Mouse (Mus musculus): Measurements from ENCODE around the gene Tmbim1. TPM values are rescaled to one million over a fixed set of nuclear protein-coding genes. Genes with fewer than 3 reads are reported as not detected.

The Tmbim1 gene
- total RNA-seq, 2 experiments from 2014 or later = 19.4 to 22.0 TPM

DNA sequence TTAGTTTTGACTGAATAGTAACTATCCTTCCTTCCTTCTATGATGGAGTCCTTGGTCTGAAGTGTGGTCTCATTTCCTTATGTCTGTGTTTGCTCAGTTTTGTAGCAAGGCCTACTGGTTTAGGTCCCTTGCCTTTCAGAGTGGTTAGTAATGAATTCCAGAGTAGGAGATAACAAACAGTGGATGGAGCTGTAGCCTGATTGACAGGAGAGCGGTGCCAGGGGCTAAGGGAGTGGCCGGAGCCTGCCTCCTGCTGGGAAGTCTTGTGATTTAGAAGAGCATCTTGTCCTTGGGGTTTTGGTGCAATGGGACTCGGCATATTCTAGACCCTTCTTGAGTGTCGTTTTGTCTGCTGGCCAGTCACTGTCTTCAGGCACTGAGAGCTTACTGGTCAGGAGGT, 48.6 kb downstream of the Tmbim1 start:
- TF ChIP-seq CTCF (IDR thresholded peaks at IDR 0.05) = no peak
- intact Hi-C loops (cut with DNase I) = no loop called here
- no peak overlapping the region for H3K27ac ChIP-seq
- H3K4me3 ChIP-seq = no peak overlapping the region
- DNase-seq (ENCODE audit: extremely low spot score in 1 of 2, low spot score in 2 of 2) = no peak

DNA sequence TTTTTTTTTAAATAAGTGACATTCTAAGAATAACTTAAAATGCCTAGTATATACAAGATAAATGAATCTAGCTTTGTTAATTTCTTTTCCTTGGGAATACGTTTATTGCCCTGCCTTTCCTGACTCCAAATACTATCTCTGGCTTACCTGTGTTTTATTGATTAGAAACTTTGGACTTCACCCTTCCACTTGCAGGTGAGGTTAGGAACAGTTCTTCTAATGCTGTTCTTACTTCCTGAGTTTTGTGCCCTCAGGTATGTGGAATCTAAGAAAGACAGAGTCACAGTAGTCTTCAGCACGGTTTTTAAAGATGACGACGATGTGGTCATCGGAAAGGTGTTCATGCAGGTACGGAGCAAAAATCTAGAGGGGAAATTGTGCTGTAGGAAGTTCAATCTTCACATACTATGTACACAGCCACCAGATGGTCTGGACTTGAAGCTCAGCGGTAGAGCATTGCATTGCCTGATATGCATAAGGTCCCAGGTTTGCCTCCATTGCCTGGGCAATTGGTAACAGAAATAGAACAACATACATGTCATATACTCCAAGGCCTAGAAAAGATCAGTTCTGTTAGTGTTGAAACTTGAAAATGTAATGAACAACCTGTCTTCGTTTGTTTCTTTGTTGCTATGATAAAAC, 49.6 kb downstream of the Tmbim1 start:
- DNase-seq (ENCODE audit: extremely low spot score in 1 of 2, low spot score in 2 of 2) = no peak
- no peak for TF ChIP-seq CTCF (IDR thresholded peaks at IDR 0.05)
- no peak overlapping the region for H3K27ac ChIP-seq
- intact Hi-C loops (cut with DNase I) = no loop called here
- no peak overlapping the region for H3K4me3 ChIP-seq

GRCm38 (mm10) chr1:74250096-74250495, 55.3 kb downstream of the Tmbim1 start:
- intact Hi-C loops (cut with DNase I) = no loop called here
- TF ChIP-seq CTCF (IDR thresholded peaks at IDR 0.05) = no peak
- Histone ChIP-seq H3K4me3 (no peak overlapping the region), H3K27ac (no peak overlapping the region; the same call in 1 of the 2 replicates)
- no peak for DNase-seq (ENCODE audit: extremely low spot score in 1 of 2, low spot score in 2 of 2)

DNA sequence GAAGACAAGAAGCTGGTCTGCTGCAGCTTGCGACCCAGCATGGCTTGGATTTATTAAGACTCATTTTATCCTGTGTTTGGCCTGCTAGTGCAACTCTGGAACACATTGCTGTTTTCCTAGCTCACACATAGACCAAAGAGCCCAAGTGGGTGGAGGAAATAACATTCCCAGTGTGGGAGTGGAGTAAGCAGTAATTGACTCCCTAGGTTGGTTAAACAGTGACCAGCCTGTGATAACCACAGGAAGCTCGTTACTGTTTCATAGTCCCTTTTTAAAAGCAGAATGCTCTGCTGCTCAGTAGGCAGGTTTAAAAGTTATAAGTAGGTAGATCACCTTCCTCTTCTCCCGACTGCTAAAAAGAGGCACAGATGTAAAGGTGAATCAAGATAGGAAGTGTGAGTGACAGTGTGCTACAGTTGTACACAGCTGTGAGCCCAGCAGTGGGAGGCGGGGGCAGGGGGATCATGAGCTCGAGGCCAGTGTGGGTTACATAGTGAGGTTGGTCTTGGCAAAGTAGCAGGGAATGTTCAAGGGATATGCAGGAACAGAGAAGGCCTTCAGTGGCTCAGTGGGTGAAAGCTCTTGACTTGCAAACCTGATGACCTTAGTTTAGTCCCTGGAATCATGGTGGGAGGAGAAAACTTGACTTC, 56.0 kb downstream of the Tmbim1 start:
- H3K27ac ChIP-seq = peak overlapping the region; percentile 34
- intact Hi-C loops (cut with DNase I) = no loop called here
- no peak for TF ChIP-seq CTCF (IDR thresholded peaks at IDR 0.05)

DNA sequence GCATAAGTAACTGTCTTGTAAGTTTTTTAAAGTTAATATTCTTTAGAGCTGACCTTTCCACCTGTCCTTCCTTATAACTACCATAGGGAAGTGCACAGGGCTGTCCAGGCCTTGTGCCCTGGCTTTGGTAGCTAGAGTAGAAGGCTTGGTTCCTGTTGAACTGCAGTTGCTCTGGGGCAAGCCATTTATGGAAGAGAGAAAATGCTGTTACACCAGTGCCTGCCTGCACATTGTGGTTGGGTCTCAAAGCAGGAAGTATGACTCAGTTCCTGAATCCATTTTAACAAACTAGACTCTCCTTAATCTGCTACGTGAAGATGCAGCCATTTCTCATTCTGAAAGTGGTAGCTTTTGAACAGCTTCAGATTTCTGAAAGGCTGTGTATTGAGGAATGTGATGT, 56.6 kb downstream of the Tmbim1 start:
- no peak for DNase-seq (ENCODE audit: extremely low spot score in 1 of 2, low spot score in 2 of 2)
- no peak for TF ChIP-seq CTCF (IDR thresholded peaks at IDR 0.05)
- intact Hi-C loops (cut with DNase I) = no loop called here
- no peak overlapping the region for H3K4me3 ChIP-seq
- peak overlapping the region; percentile 34 for H3K27ac ChIP-seq

More for the DNA sequence above, 56.0 kb downstream of the Tmbim1 start:
- no peak overlapping the region for H3K4me3 ChIP-seq
- no peak for DNase-seq (ENCODE audit: extremely low spot score in 1 of 2, low spot score in 2 of 2)

DNA sequence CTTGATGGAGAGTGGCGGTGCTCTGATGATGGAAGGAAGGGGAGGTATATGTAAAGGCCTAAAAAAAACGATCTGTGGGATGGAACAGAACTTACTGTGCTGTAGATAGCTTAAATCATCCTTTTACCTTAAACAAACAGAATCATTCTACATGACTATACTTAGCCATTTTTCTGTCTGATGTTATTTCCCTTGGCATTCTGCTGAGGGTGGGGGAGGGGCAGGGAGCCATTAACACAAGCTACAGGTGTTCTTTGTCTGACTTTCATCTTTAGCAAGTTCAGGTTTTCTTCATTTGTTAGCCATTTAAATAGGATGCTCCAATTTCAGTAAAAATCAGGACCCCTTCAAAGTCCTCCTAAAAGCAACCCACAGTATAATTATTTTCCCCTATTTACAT, 59.9 kb downstream of the Tmbim1 start:
- intact Hi-C loops (cut with DNase I) = no loop called here
- no peak for DNase-seq (ENCODE audit: extremely low spot score in 1 of 2, low spot score in 2 of 2)
- Histone ChIP-seq H3K4me3 (no peak overlapping the region), H3K27ac (no peak overlapping the region)
- no peak for TF ChIP-seq CTCF (IDR thresholded peaks at IDR 0.05)

- H3K4me3 ChIP-seq = peak overlapping the region; percentile 85
- TF ChIP-seq CTCF (IDR thresholded peaks at IDR 0.05) = no peak
- intact Hi-C loops (cut with DNase I) = loop anchor here (2.0 kb wide), 1 partner anchor 34 kb away; no protein-coding TSS in a partner anchor
- no peak for DNase-seq (ENCODE audit: extremely low spot score in 1 of 2, low spot score in 2 of 2)
- H3K27ac ChIP-seq = peak overlapping the region; percentile 74
Observed at GRCm38 (mm10) chr1:74240832-74241231, 64.6 kb downstream of the Tmbim1 start.

GRCm38 (mm10) chr1:74240311-74240710, 65.1 kb downstream of the Tmbim1 start:
- intact Hi-C loops (cut with DNase I) = loop anchor here (2.0 kb wide), 1 partner anchor 34 kb away; no protein-coding TSS in a partner anchor
- Histone ChIP-seq H3K27ac (peak overlapping the region; percentile 74), H3K4me3 (peak overlapping the region; percentile 85; the same call in 1 of the 2 replicates)
- TF ChIP-seq CTCF (IDR thresholded peaks at IDR 0.05) = no peak
- DNase-seq (ENCODE audit: extremely low spot score in 1 of 2, low spot score in 2 of 2) = peak; percentile 69 to 75

DNA sequence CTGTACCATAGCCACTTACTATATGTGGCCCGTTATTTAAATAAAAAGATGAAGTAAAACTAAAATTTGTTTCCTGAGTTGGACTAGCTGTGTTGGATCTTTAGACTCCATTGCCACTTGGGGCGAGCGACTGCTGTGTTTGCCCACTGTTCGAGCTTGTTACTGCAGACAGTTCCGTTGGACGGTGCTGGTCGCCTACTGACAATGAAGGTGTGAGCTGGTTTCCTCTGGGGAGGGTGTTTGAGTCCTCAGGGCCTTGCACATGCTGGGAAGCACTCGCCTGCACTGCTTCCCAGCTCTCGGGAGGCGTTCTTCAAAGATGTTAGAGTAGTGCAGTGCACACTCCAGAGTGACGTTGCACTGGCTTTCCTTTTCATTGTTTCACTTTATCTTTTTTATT, 65.8 kb downstream of the Tmbim1 start:
- peak in 1 of 2 experiments; percentile 35 for DNase-seq (ENCODE audit: extremely low spot score in 1 of 2, low spot score in 2 of 2)
- peak overlapping the region; percentile 85 for H3K4me3 ChIP-seq
- peak overlapping the region; percentile 74 for H3K27ac ChIP-seq
- TF ChIP-seq CTCF (IDR thresholded peaks at IDR 0.05) = no peak
- intact Hi-C loops (cut with DNase I) = loop anchor here (2.0 to 5.0 kb wide), 2 partner anchors 33 to 153 kb away; partner anchors contain the start of gene Ctdsp1

DNA sequence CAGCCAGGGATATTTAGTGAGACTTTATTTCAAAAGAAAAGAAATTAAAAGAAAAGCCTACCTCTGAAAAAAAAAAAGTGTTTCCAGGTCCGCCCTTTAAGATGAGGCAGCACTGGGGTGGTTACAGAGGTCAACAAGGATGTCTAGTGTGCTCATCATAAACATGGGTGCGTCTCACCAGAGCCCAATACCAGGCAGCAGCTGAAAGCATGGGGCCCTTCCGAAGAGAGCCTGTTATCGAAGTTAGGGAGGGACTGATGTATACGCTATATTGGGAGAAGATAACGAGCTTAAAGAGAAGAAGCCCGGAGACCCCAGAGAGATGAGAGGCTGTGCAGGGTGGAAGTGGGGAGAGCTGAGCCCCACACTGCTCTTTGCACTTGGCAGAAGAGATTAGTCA, 66.3 kb downstream of the Tmbim1 start:
- TF ChIP-seq CTCF (IDR thresholded peaks at IDR 0.05) = no peak
- peak overlapping the region; percentile 85 for H3K4me3 ChIP-seq

More for the DNA sequence above, 66.3 kb downstream of the Tmbim1 start:
- DNase-seq (ENCODE audit: extremely low spot score in 1 of 2, low spot score in 2 of 2) = no peak
- intact Hi-C loops (cut with DNase I) = loop anchor here (5.0 kb wide), 1 partner anchor 153 kb away; the partner anchor contains the start of gene Ctdsp1
- H3K27ac ChIP-seq = peak overlapping the region; percentile 74

Other genes with a start within 250 kb of the Tmbim1 start
- gene Tns1, start 181.2 kb downstream of the Tmbim1 start, total RNA-seq (2021) = 10 to 100 TPM; 43.5 to 46.4 TPM
- gene Rufy4, start 180.1 kb downstream of the Tmbim1 start, total RNA-seq (2021) = under 1 TPM in 1 of 2 experiments, not detected in 1; 0.19 TPM
- not detected for gene Cxcr2, start 151.6 kb downstream of the Tmbim1 start, total RNA-seq (2021)
- gene Cxcr1, start 111.0 kb downstream of the Tmbim1 start, total RNA-seq (2021) = not detected
- 100 to 1,000 TPM; 249 to 278 TPM for gene Arpc2, start 69.5 kb downstream of the Tmbim1 start, total RNA-seq (2021)
- gene Gpbar1, start 27.1 kb downstream of the Tmbim1 start, total RNA-seq (2021) = not detected
- 100 to 1,000 TPM; 140 to 143 TPM for gene Aamp, start 20.9 kb downstream of the Tmbim1 start, total RNA-seq (2021)
- 100 to 1,000 TPM; 155 to 164 TPM for gene Pnkd, start 20.7 kb downstream of the Tmbim1 start, total RNA-seq (2021)
- 1 to 10 TPM in 1 of 2 experiments, under 1 TPM in 1; 0.54 to 1.9 TPM for gene Catip, start 56.5 kb upstream of the Tmbim1 start, total RNA-seq (2021)
- 1 to 10 TPM; 5.0 to 5.4 TPM for gene Slc11a1, start 69.6 kb upstream of the Tmbim1 start, total RNA-seq (2021)
- gene Ctdsp1, start 85.9 kb upstream of the Tmbim1 start, total RNA-seq (2021) = 10 to 100 TPM; 21.6 to 25.6 TPM
- gene Vil1, start 103.8 kb upstream of the Tmbim1 start, total RNA-seq (2021) = 1 to 10 TPM in 1 of 2 experiments, under 1 TPM in 1; 0.30 to 1.0 TPM
- 10 to 100 TPM; 26.6 to 27.0 TPM for gene Cnot9, start 200.4 kb upstream of the Tmbim1 start, total RNA-seq (2021)
- gene Plcd4, start 237.3 kb upstream of the Tmbim1 start, total RNA-seq (2021) = 10 to 100 TPM; 16.0 to 16.7 TPM
- gene Usp37, start 238.7 kb upstream of the Tmbim1 start, total RNA-seq (2021) = 10 to 100 TPM; 27.9 to 30.7 TPM

Measured in left cerebral cortex, adult 2 months (tissue).